Mouse (Mus musculus): ENCODE results near the gene Usp24.
A peak's percentile ranks its signal among the peaks of the same experiment; 100 is the strongest.

DNA sequence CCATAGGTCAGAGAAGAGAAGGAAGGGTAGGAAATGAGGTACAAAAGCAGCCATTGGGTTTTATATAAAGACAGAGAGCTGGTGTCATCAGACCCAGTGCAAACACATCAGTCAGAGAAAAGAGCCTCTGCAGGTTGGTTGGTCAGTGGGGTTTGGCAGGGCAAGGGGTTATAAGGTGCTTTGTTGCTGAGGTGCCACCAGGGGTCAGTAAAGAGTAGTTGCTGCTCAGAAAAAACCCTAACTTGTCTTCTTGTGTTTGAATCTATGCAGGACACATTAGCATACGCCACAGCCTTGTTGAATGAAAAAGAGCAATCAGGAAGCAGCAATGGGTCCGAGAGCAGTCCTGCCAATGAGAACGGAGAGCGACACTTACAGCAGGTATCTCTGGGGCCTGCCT lies 120.5 kb downstream of the Usp24 start:
- TF ChIP-seq CTCF (IDR thresholded peaks at IDR 0.05; ENCODE audit: low read depth, low read length): peak; percentile 52
- no peak for TF ChIP-seq POLR2A (IDR thresholded peaks at IDR 0.05; ENCODE audit: insufficient read depth, low read length)
